Mouse (Mus musculus) stomach, embryonic 15.5 days (tissue): ENCODE measurements around the gene Tardbp. TPM values are rescaled to one million over a fixed set of nuclear protein-coding genes. Genes with fewer than 3 reads are reported as not detected.

Source experiments
- ATAC-seq: fragments of 200-750 bp; cut with Nextera tagmentation; 2 replicates; pipeline ENCODE4 v1.8.0; 2017; ENCODE audit warnings: low read depth, moderate number of reproducible peaks, moderate TSS enrichment; ENCODE audit not compliant: insufficient read depth, low FRiP score
- H3K27ac ChIP-seq: fragments of 300-500 bp; sonication (generic); 2 replicates; pipeline ENCODE4 v1.5.1; 2015; ENCODE audit warnings: mild to moderate bottlenecking, inconsistent platforms
- H3K27me3 ChIP-seq: fragments of 300-500 bp; sonication (generic); replicated peaks from 2 replicates; pipeline ENCODE4 v1.6.1; 2015; ENCODE audit warnings: inconsistent platforms
- H3K36me3 ChIP-seq: fragments of 300-500 bp; sonication (generic); 2 replicates; pipeline ENCODE4 v1.6.1; 2015; ENCODE audit warnings: inconsistent platforms
- H3K4me1 ChIP-seq: fragments of 300-500 bp; sonication (generic); 2 replicates; pipeline ENCODE4 v1.6.1; 2015; ENCODE audit warnings: inconsistent platforms
- H3K4me2 ChIP-seq: fragments of 300-500 bp; sonication (generic); 2 replicates; pipeline ENCODE4 v1.6.1; 2015; ENCODE audit warnings: mild to moderate bottlenecking, inconsistent platforms
- H3K4me3 ChIP-seq: fragments of 300-500 bp; sonication (generic); replicated peaks from 2 replicates; pipeline ENCODE4 v1.5.1; 2015; ENCODE audit warnings: inconsistent platforms
- H3K9ac ChIP-seq: fragments of 300-500 bp; sonication (generic); 2 replicates; pipeline ENCODE4 v1.6.1; 2015; ENCODE audit warnings: inconsistent platforms
- H3K9me3 ChIP-seq: fragments of 300-500 bp; sonication (generic); 2 replicates; pipeline ENCODE4 v1.6.1; 2016; ENCODE audit warnings: inconsistent platforms
- WGBS: fragments of 180-500 bp; shearing (Covaris S2); methylation state at CpG from one replicate; pipeline ENCODE4 v1.1.7; 2015; 5-methylcytosine and 5-hydroxymethylcytosine counted together
- polyA plus RNA-seq: library from polyadenylated mRNA; unstranded; fragments of >200 nt; fragmentation: Nextera tagmentation; extraction: Ambion mirVana; gene quantifications from 2 replicates; pipeline ENCODE4 v1.2.1, GENCODE M21; 2015

Tardbp gene
- polyA plus RNA-seq, 1 experiment from 2014 or later, result 306 TPM

- Histone ChIP-seq H3K4me1 (no peaks in the 10 kb centered on the region), H3K9ac (no peak overlapping the region), H3K4me2 (no peak overlapping the region), H3K27ac (no peak overlapping the region; the same call in 1 of the 2 replicates), H3K9me3 (no peaks in the 10 kb centered on the region), H3K27me3 (no peaks in the 10 kb centered on the region), H3K36me3 (no peaks in the 10 kb centered on the region), H3K4me3 (no peak overlapping the region)
- 77% methylated on average over 2 of the region's 2 CpGs for WGBS
- no peak for ATAC-seq
Measured at GRCm38 (mm10) chr4:148633395-148634061, 6.7 kb upstream of the Tardbp start.

GRCm38 (mm10) chr4:148632013-148632692 is 5.3 kb upstream of the Tardbp start:
- no peaks in the 10 kb centered on the region for H3K9me3 ChIP-seq
- no peak overlapping the region for H3K9ac ChIP-seq
- H3K4me1 ChIP-seq, result no peaks in the 10 kb centered on the region
- H3K27me3 ChIP-seq, result no peaks in the 10 kb centered on the region
- H3K36me3 ChIP-seq, result no peaks in the 10 kb centered on the region
- no peak overlapping the region for H3K4me2 ChIP-seq
- no peak overlapping the region for H3K4me3 ChIP-seq
- 53% methylated on average over 3 of the region's 3 CpGs for WGBS
- no peak for ATAC-seq
- H3K27ac ChIP-seq, result no peak overlapping the region

GRCm38 (mm10) chr4:148627246-148627645 is 427 bp upstream of the Tardbp start:
- no peak for ATAC-seq
- peak overlapping the region; percentile 49 for H3K4me2 ChIP-seq
- no peak overlapping the region for H3K9ac ChIP-seq
- H3K36me3 ChIP-seq, result peaks cover 20% of the 10 kb centered on the region; the same call in 1 of the 2 replicates
- no peak overlapping the region for H3K27ac ChIP-seq
- peak overlapping the region; percentile 72 for H3K4me3 ChIP-seq
- peaks cover 15% of the 10 kb centered on the region for H3K4me1 ChIP-seq
- WGBS, result 60% methylated on average over 3 of the region's 3 CpGs
- no peaks in the 10 kb centered on the region for H3K27me3 ChIP-seq
- H3K9me3 ChIP-seq, result no peaks in the 10 kb centered on the region

GRCm38 (mm10) chr4:148625756-148626622 is 830 bp downstream of the Tardbp start:
- peak overlapping the region; percentile 72 for H3K4me3 ChIP-seq
- no peaks in the 10 kb centered on the region for H3K27me3 ChIP-seq
- H3K9ac ChIP-seq, result peak overlapping the region; percentile 80
- peaks cover 18% of the 10 kb centered on the region for H3K4me1 ChIP-seq
- peak; percentile 54 for ATAC-seq
- peaks cover 30% of the 10 kb centered on the region for H3K36me3 ChIP-seq
- WGBS, result under 1% methylated on average over 57 of the region's 57 CpGs
- peak overlapping the region; percentile 88 for H3K27ac ChIP-seq
- H3K9me3 ChIP-seq, result no peaks in the 10 kb centered on the region
- H3K4me2 ChIP-seq, result peak overlapping the region; percentile 63

GRCm38 (mm10) chr4:148625010-148625409 is 1.8 kb downstream of the Tardbp start:
- Histone ChIP-seq H3K9ac (no peak overlapping the region), H3K4me3 (peak overlapping the region; percentile 72; the same call in 1 of the 2 replicates), H3K27me3 (no peaks in the 10 kb centered on the region), H3K36me3 (peaks cover 36% of the 10 kb centered on the region), H3K27ac (no peak overlapping the region), H3K9me3 (no peaks in the 10 kb centered on the region), H3K4me1 (peaks cover 18% of the 10 kb centered on the region), H3K4me2 (peak overlapping the region; percentile 63)
- WGBS, result 78% methylated on average over 10 of the region's 10 CpGs
- no peak for ATAC-seq

- WGBS, result 82% methylated on average over 4 of the region's 4 CpGs
- Histone ChIP-seq H3K9me3 (no peaks in the 10 kb centered on the region), H3K4me1 (peaks cover 18% of the 10 kb centered on the region), H3K27me3 (no peaks in the 10 kb centered on the region), H3K27ac (no peak overlapping the region), H3K36me3 (peaks cover 50% of the 10 kb centered on the region), H3K4me3 (no peak overlapping the region), H3K4me2 (no peak overlapping the region), H3K9ac (no peak overlapping the region)
- no peak for ATAC-seq
Measured at GRCm38 (mm10) chr4:148623609-148624008, 3.2 kb downstream of the Tardbp start.

- no peaks in the 10 kb centered on the region for H3K9me3 ChIP-seq
- H3K27me3 ChIP-seq, result no peaks in the 10 kb centered on the region
- no peak overlapping the region for H3K27ac ChIP-seq
- H3K36me3 ChIP-seq, result peaks cover 55% of the 10 kb centered on the region
- WGBS, result 89% methylated on average over 4 of the region's 4 CpGs
- no peak for ATAC-seq
- H3K4me1 ChIP-seq, result peaks cover 18% of the 10 kb centered on the region
- no peak overlapping the region for H3K4me2 ChIP-seq
- no peak overlapping the region for H3K4me3 ChIP-seq
- no peak overlapping the region for H3K9ac ChIP-seq
Measured at GRCm38 (mm10) chr4:148622485-148622884, 4.3 kb downstream of the Tardbp start.

GRCm38 (mm10) chr4:148620718-148621117 is 6.1 kb downstream of the Tardbp start:
- whole genome bisulfite sequencing, result 83% methylated on average over 1 of the region's 1 CpGs
- no peak overlapping the region for H3K4me3 ChIP-seq
- ATAC-seq, result no peak
- no peak overlapping the region for H3K9ac ChIP-seq
- H3K27me3 ChIP-seq, result no peaks in the 10 kb centered on the region
- no peaks in the 10 kb centered on the region for H3K9me3 ChIP-seq
- no peak overlapping the region for H3K27ac ChIP-seq
- H3K4me1 ChIP-seq, result peaks cover 18% of the 10 kb centered on the region
- H3K36me3 ChIP-seq, result peaks cover 60% of the 10 kb centered on the region
- H3K4me2 ChIP-seq, result no peak overlapping the region

- ATAC-seq, result no peak
- 61% methylated on average over 1 of the region's 1 CpGs for WGBS
- no peak overlapping the region for H3K4me3 ChIP-seq
- H3K36me3 ChIP-seq, result peaks cover 64% of the 10 kb centered on the region
- no peak overlapping the region for H3K27ac ChIP-seq
- H3K4me2 ChIP-seq, result no peak overlapping the region
- H3K4me1 ChIP-seq, result peaks cover 18% of the 10 kb centered on the region
- H3K9me3 ChIP-seq, result no peaks in the 10 kb centered on the region
- no peaks in the 10 kb centered on the region for H3K27me3 ChIP-seq
- no peak overlapping the region for H3K9ac ChIP-seq
Measured at GRCm38 (mm10) chr4:148619805-148620204, 7.0 kb downstream of the Tardbp start.

- H3K4me2 ChIP-seq, result no peak overlapping the region
- no peaks in the 10 kb centered on the region for H3K4me1 ChIP-seq
- H3K4me3 ChIP-seq, result no peak overlapping the region
- ATAC-seq, result no peak
- H3K9ac ChIP-seq, result no peak overlapping the region
- H3K36me3 ChIP-seq, result peaks cover 34% of the 10 kb centered on the region
- WGBS, result 81% methylated on average over 9 of the region's 9 CpGs
- H3K27ac ChIP-seq, result no peak overlapping the region
- no peaks in the 10 kb centered on the region for H3K9me3 ChIP-seq
- no peaks in the 10 kb centered on the region for H3K27me3 ChIP-seq
Measured at GRCm38 (mm10) chr4:148613738-148614137, 13.1 kb downstream of the Tardbp start.

- ATAC-seq, result no peak
- H3K4me1 ChIP-seq, result no peaks in the 10 kb centered on the region
- peaks cover 28% of the 10 kb centered on the region for H3K36me3 ChIP-seq
- no peak overlapping the region for H3K4me2 ChIP-seq
- no peak overlapping the region for H3K27ac ChIP-seq
- no peak overlapping the region for H3K9ac ChIP-seq
- no peak overlapping the region for H3K4me3 ChIP-seq
- no peaks in the 10 kb centered on the region for H3K9me3 ChIP-seq
- no peaks in the 10 kb centered on the region for H3K27me3 ChIP-seq
- 36% methylated on average over 4 of the region's 4 CpGs for WGBS
Measured at GRCm38 (mm10) chr4:148612557-148612956, 14.3 kb downstream of the Tardbp start.
